Mouse (Mus musculus): ENCODE results near the gene Tbc1d20. TPM values are rescaled to one million over a fixed set of nuclear protein-coding genes. Genes with fewer than 3 reads are reported as not detected.

Tbc1d20 gene
- 23.4 and 49.6 TPM in 2 replicates for polyA plus RNA-seq (2012; rRNA removed)

GRCm38 (mm10) chr2:152293727-152294475, at the start of gene Tbc1d20:
Gene Tbc1d20, plus strand, starts transcription at chr2:152293828.
- WGBS = under 1% methylated on average over 60 of the region's 70 CpGs
- TF ChIP-seq CTCF (IDR thresholded peaks at IDR 0.05; ENCODE audit: extremely low read depth, insufficient read length, insufficient replicate concordance, low read depth, low read length) (no peak), POLR2A (IDR thresholded peaks at IDR 0.05; ENCODE audit: low read depth, low read length) (peak; percentile 96)
- H3K36me3 ChIP-seq (ENCODE audit: control insufficient read depth, insufficient read depth, low read length) = peaks cover 2% of the 10 kb centered on the region; the same call in 1 of the 2 replicates
- H3K27me3 ChIP-seq (ENCODE audit: control insufficient read depth, insufficient read depth, low read length) = no peaks in the 10 kb centered on the region
- peak within 1 kb of the TSS; percentile 65 for H3K27ac ChIP-seq (ENCODE audit: insufficient read depth, low read depth, low read length)
- peak within 1 kb of the TSS; percentile 91 for H3K4me3 ChIP-seq (ENCODE audit: low read depth, low read length)
- peaks cover 9% of the 10 kb centered on the region; the same call in 1 of the 2 replicates for H3K4me1 ChIP-seq (ENCODE audit: control insufficient read depth, insufficient read depth, insufficient read length, low read length)

DNA sequence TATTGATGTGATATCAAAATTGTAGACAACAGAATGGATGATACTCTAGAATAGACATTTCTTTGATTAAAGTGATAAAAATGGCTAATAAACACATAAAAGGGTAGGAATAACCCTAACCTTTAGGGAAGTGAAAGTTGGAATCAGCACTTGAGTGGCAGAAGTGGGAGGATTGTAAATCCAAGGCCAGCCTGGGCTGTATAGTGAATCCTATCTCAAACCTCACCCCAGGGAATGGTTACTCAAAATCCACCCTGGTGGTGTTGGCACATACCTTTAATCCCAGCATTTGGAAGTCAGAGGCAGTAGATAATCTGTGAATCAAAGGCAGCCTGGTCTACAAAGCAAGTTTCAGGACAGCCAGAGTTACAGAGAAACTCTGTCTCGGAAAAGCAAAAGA, 46.4 kb upstream of the Tbc1d20 start:
- TF ChIP-seq CTCF (IDR thresholded peaks at IDR 0.05; ENCODE audit: extremely low read depth, insufficient read length, insufficient replicate concordance, low read depth, low read length) (no peak), POLR2A (IDR thresholded peaks at IDR 0.05; ENCODE audit: low read depth, low read length) (no peak)
- Histone ChIP-seq H3K4me1 (ENCODE audit: control insufficient read depth, insufficient read depth, insufficient read length, low read length) (peaks cover 13% of the 10 kb centered on the region; the same call in 1 of the 2 replicates), H3K4me3 (ENCODE audit: low read depth, low read length) (no peak overlapping the region), H3K27me3 (ENCODE audit: control insufficient read depth, insufficient read depth, low read length) (no peaks in the 10 kb centered on the region), H3K36me3 (ENCODE audit: control insufficient read depth, insufficient read depth, low read length) (peaks cover 10% of the 10 kb centered on the region), H3K27ac (ENCODE audit: insufficient read depth, low read depth, low read length) (no peak overlapping the region)
- 85% methylated on average over 1 of the region's 1 CpGs for WGBS

DNA sequence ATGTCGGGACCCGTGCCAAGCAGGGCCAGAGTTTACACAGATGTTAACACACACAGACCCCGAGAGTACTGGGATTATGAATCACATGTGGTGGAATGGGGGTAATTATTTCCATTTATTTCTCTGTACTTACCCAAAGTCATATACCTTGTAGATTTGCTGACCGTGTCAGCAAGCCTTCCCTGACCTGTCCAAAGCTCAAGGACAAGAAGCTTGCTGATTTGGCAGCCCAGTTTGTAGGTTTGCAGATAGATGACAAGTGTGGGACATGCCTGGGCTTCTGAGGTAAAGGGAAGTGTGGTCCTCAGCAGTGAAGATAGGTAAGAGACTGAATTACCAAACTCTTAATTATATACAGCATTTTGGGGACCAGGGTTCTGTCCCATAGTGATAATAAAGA, 43.1 kb upstream of the Tbc1d20 start:
- Histone ChIP-seq H3K4me3 (ENCODE audit: low read depth, low read length) (no peak overlapping the region), H3K4me1 (ENCODE audit: control insufficient read depth, insufficient read depth, insufficient read length, low read length) (peaks cover 8% of the 10 kb centered on the region; the same call in 1 of the 2 replicates), H3K27me3 (ENCODE audit: control insufficient read depth, insufficient read depth, low read length) (no peaks in the 10 kb centered on the region), H3K36me3 (ENCODE audit: control insufficient read depth, insufficient read depth, low read length) (peaks cover 33% of the 10 kb centered on the region), H3K27ac (ENCODE audit: insufficient read depth, low read depth, low read length) (peak overlapping the region; percentile 71)
- 35% methylated on average over 4 of the region's 4 CpGs for WGBS
- no peak for TF ChIP-seq CTCF (IDR thresholded peaks at IDR 0.05; ENCODE audit: extremely low read depth, insufficient read length, insufficient replicate concordance, low read depth, low read length)
- no peak for TF ChIP-seq POLR2A (IDR thresholded peaks at IDR 0.05; ENCODE audit: low read depth, low read length)

DNA sequence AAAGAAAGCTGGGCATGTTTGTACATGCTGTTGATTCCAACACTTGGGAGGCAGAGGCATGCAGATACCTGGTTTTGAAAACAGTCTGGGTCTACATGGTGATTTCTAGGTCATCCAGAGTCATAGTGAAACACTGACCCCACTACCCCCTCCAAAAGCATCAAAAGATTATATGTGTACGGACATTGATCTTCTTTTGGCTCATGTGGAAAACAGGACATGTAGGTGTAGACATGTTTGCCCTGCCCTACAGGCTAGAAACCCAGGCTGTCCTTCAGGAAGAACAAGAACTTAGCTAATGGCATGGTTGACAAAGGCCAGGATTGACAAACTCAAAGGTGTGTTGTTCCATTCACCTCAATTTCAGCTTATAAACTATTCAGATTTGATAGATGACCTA, 33.9 kb upstream of the Tbc1d20 start:
- Histone ChIP-seq H3K4me3 (ENCODE audit: low read depth, low read length) (no peak overlapping the region), H3K36me3 (ENCODE audit: control insufficient read depth, insufficient read depth, low read length) (peaks cover 57% of the 10 kb centered on the region), H3K27me3 (ENCODE audit: control insufficient read depth, insufficient read depth, low read length) (no peaks in the 10 kb centered on the region), H3K4me1 (ENCODE audit: control insufficient read depth, insufficient read depth, insufficient read length, low read length) (no peaks in the 10 kb centered on the region), H3K27ac (ENCODE audit: insufficient read depth, low read depth, low read length) (no peak overlapping the region)
- TF ChIP-seq CTCF (IDR thresholded peaks at IDR 0.05; ENCODE audit: extremely low read depth, insufficient read length, insufficient replicate concordance, low read depth, low read length) = no peak
- no peak for TF ChIP-seq POLR2A (IDR thresholded peaks at IDR 0.05; ENCODE audit: low read depth, low read length)
- WGBS = 88% methylated on average over 1 of the region's 1 CpGs

DNA sequence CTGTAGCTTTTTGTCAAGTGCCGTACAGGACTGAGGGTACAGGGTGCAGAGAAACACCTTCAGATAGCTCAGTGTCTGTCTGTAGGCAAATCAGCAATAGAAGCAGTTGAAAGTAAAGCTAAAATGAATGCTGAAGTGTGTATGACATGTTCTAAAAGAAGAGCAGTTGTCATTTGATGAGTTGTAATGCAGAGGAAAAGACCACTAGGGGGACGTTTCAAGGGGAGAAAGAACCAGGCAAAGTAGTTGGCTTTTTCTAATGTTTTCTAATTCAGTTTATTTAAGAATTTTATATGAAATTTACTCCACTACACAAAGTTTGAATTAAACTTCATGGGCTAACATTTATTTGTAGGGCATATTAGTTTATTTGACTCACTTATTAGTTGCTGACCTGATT, 20.0 kb upstream of the Tbc1d20 start:
- TF ChIP-seq POLR2A (IDR thresholded peaks at IDR 0.05; ENCODE audit: low read depth, low read length) = no peak
- TF ChIP-seq CTCF (IDR thresholded peaks at IDR 0.05; ENCODE audit: extremely low read depth, insufficient read length, insufficient replicate concordance, low read depth, low read length) = no peak
- peaks cover 54% of the 10 kb centered on the region for H3K36me3 ChIP-seq (ENCODE audit: control insufficient read depth, insufficient read depth, low read length)
- H3K27ac ChIP-seq (ENCODE audit: insufficient read depth, low read depth, low read length) = no peak overlapping the region
- H3K27me3 ChIP-seq (ENCODE audit: control insufficient read depth, insufficient read depth, low read length) = no peaks in the 10 kb centered on the region
- WGBS = 80% methylated on average over 2 of the region's 2 CpGs
- H3K4me1 ChIP-seq (ENCODE audit: control insufficient read depth, insufficient read depth, insufficient read length, low read length) = no peaks in the 10 kb centered on the region
- H3K4me3 ChIP-seq (ENCODE audit: low read depth, low read length) = no peak overlapping the region

- Histone ChIP-seq H3K4me1 (ENCODE audit: control insufficient read depth, insufficient read depth, insufficient read length, low read length) (no peaks in the 10 kb centered on the region), H3K36me3 (ENCODE audit: control insufficient read depth, insufficient read depth, low read length) (peaks cover 50% of the 10 kb centered on the region), H3K27ac (ENCODE audit: insufficient read depth, low read depth, low read length) (no peak overlapping the region), H3K27me3 (ENCODE audit: control insufficient read depth, insufficient read depth, low read length) (no peaks in the 10 kb centered on the region), H3K4me3 (ENCODE audit: low read depth, low read length) (no peak overlapping the region)
- 55% methylated on average over 3 of the region's 3 CpGs for WGBS
- TF ChIP-seq POLR2A (IDR thresholded peaks at IDR 0.05; ENCODE audit: low read depth, low read length) (no peak), CTCF (IDR thresholded peaks at IDR 0.05; ENCODE audit: extremely low read depth, insufficient read length, insufficient replicate concordance, low read depth, low read length) (no peak)
These were observed 12.2 kb upstream of the Tbc1d20 start for GRCm38 (mm10) chr2:152281407-152281806.

DNA sequence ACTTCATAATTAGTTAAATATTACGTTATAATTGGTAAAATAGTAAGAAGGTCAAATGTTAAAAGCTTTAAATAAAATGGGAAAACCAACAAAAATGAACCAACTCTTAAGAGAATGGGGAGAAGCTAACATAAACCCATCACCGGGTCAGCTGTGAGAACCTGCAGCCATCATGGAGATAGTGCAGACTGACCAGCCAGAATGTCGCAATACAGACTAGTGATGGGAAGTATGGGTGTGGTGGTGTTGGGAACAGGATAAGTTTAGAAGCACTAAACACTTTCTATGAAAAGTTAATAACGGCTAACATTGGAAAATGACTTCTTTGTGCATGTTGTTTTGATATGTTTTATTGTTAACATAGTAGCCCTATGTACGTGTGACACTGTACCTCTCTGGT, 6.1 kb upstream of the Tbc1d20 start:
- H3K4me1 ChIP-seq (ENCODE audit: control insufficient read depth, insufficient read depth, insufficient read length, low read length) = no peaks in the 10 kb centered on the region
- peaks cover 22% of the 10 kb centered on the region for H3K36me3 ChIP-seq (ENCODE audit: control insufficient read depth, insufficient read depth, low read length)
- H3K4me3 ChIP-seq (ENCODE audit: low read depth, low read length) = no peak overlapping the region
- TF ChIP-seq CTCF (IDR thresholded peaks at IDR 0.05; ENCODE audit: extremely low read depth, insufficient read length, insufficient replicate concordance, low read depth, low read length) (no peak), POLR2A (IDR thresholded peaks at IDR 0.05; ENCODE audit: low read depth, low read length) (no peak)
- no peak overlapping the region for H3K27ac ChIP-seq (ENCODE audit: insufficient read depth, low read depth, low read length)
- no peaks in the 10 kb centered on the region for H3K27me3 ChIP-seq (ENCODE audit: control insufficient read depth, insufficient read depth, low read length)
- 84% methylated on average over 5 of the region's 5 CpGs for WGBS
